Mouse (Mus musculus): ENCODE results near the gene Gm8104. TPM values are rescaled to one million over a fixed set of nuclear protein-coding genes. Genes with fewer than 3 reads are reported as not detected.

Gene Gm8104
- polyA plus RNA-seq, 1 experiment from 2014 or later, result not detected

Other genes with a start within 250 kb of the Gm8104 start
- not detected in 2 replicates for gene Gm21977, start 247.1 kb upstream of the Gm8104 start, polyA plus RNA-seq (2015; fragmentation: Nextera tagmentation; extraction: Ambion mirVana)
- not detected in 2 replicates for gene Gm8082, start 107.0 kb upstream of the Gm8104 start, polyA plus RNA-seq (2015; fragmentation: Nextera tagmentation; extraction: Ambion mirVana)
- gene Gm10376, start 85.0 kb upstream of the Gm8104 start, polyA plus RNA-seq (2015; fragmentation: Nextera tagmentation; extraction: Ambion mirVana), result not detected in 2 replicates
- gene Gm8094, start 24.0 kb upstream of the Gm8104 start, polyA plus RNA-seq (2015; fragmentation: Nextera tagmentation; extraction: Ambion mirVana), result not detected in 2 replicates
- gene Gm7233, start 79.3 kb downstream of the Gm8104 start, polyA plus RNA-seq (2015; fragmentation: Nextera tagmentation; extraction: Ambion mirVana), result not detected in 2 replicates
- not detected in 2 replicates for gene Gm8122, start 134.7 kb downstream of the Gm8104 start, polyA plus RNA-seq (2015; fragmentation: Nextera tagmentation; extraction: Ambion mirVana)
- not detected in 2 replicates for gene Gm8126, start 158.0 kb downstream of the Gm8104 start, polyA plus RNA-seq (2015; fragmentation: Nextera tagmentation; extraction: Ambion mirVana)
- 0.11 and 0.34 TPM in 2 replicates for gene Gm9732, start 174.4 kb downstream of the Gm8104 start, polyA plus RNA-seq (2015; fragmentation: Nextera tagmentation; extraction: Ambion mirVana)
- not detected in 2 replicates for gene Gm8127, start 193.2 kb downstream of the Gm8104 start, polyA plus RNA-seq (2015; fragmentation: Nextera tagmentation; extraction: Ambion mirVana)
- not detected in 2 replicates for gene 1700001F09Rik, start 247.2 kb downstream of the Gm8104 start, polyA plus RNA-seq (2015; fragmentation: Nextera tagmentation; extraction: Ambion mirVana)